Mouse (Mus musculus) cerebellum, postnatal 36 days (tissue): ENCODE results near the gene Acot1.
A peak's percentile ranks its signal among the peaks of the same experiment; 100 is the strongest.
"Not testable (repeated sequence)": the region's sequence is repeated elsewhere in the genome, so short reads cannot be mapped to it uniquely, and the experiment has no call there.

Experiments
- DNase-seq, 2 experiments: peaks; one replicate each; pipeline ENCODE4 v3.0.0; 2021 to 2022; ENCODE audit warnings: mixed read lengths in 2 of 2

Acot1 gene

DNA sequence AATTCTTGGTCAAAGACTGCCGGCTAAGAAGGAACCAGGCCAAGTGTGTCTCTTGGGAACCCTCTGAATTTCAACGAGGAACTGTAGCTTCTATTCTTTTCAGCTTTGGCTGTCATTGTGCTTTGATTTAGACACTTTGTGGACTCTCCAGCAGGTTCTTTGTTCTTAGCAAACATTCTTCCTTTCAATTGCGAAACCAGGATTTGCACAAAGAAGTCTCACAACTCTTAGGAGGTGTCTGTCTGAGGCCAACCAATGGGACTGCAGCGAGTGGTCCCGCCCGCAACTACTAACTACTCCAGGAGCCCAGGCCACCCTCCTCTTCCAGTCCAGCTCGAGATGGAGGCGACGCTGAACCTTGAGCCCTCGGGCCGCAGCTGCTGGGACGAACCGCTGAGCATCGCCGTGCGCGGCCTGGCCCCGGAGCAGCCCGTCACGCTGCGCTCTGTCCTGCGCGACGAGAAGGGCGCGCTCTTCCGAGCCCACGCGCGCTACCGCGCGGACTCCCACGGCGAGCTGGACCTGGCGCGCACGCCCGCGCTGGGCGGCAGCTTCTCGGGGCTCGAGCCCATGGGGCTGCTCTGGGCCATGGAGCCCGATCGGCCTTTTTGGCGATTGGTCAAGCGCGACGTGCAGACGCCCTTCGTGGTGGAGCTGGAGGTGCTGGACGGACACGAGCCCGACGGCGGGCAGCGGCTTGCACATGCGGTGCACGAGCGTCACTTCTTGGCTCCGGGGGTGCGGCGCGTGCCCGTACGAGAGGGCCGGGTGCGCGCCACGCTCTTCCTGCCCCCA lies at the start of gene Acot1:
Gene Acot1 (plus strand): TSS at position 320 of the 795 bp plus-strand sequence.
- peak; percentile 25 to 52 for DNase-seq

DNA sequence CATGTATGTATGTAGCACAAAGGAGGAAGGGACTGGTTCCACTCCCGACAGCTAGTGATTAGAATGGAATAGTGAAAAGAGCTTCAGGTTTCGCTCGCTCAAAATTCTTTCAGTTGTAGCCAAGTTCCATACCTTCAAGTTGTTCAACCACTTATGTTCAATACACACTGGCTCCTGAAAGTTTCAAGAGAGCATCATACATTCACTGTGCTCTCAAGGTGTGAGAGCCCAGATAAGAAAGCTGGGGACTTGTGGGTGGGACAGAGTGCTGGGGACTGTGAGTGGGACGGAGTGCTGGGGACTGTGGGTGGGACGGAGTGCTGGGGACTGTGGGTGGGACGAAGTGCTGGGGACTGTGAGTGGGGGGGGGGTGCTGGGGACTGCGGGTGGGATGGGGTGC lies 44.1 kb upstream of the Acot1 start:
- no peak for DNase-seq

DNA sequence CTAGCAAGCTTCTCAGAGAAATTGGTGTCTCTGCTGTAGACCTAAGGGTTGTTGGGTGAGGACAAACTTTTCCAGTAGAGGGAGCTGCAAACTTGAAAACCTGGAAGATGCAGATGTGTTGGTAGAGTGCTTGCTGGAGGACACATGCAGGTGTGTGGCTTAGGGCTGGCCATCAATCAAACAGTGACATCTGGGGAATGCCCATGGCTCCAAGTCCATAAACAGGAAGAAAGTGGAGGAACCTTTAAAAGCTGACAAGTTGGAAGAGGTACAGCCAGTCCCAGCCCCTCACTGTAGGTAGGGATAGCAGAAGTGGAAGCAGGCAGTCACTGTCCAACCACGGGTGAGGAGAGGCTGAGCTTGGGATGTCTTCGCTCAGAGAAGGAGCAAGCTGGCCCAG lies 37.2 kb upstream of the Acot1 start:
- DNase-seq, result no peak

DNA sequence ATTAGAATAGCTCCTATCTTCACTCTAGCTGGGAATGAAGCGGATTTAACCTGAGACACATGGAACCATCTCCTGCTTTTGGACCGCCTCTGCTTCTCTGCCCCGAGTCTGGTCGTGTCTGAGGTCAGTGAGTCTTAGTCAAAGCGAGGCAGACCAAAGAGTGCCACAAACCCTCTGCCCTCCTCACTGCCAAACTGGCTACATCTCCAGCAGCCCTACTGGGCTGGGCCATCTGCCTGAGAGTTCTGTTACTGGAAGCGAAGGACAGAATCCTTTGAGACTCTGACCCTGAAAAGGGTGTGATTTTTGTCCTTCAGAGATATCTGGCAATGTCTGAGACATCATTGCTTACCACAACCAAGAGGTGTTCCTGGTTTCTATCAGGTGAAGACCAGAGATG lies 30.4 kb upstream of the Acot1 start:
- DNase-seq, result peak; percentile 74 to 75

DNA sequence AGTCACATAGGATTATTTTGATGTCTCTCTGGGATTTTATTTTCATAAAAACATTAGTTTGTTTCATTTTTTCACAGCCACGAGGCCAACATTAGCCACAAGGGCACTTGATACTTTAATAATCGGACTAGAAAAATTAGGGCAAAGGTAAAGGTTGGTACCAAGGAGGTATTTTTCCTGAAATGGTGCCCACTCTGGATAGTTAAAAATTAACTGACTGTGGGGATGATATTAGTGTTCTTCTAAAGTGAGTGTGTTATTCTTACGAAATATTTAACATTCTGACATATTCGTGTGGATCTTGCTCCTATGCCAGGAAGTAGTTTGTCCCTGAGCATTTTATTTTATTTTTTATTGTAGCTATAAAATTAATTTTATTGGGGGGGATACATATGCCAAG lies 27.7 kb upstream of the Acot1 start:
- DNase-seq, result no peak

DNA sequence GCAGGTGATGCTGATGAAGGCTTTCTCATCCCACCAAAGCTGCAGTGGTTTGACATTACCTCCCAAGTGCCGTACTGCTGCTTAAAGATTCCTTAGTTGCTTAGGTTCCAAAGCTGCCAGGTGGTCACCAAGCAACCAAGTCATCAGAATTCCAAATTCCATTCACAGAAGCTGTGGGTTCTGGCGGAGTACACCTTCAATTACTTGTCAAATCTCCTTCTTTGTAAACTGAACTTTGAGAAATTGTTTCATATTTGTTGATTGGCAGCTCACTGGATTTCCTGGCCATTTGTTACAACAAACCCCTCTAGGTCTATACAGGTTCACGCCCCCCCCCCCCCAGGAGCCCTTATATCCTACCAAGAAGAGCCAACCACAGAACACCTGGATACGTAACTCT lies 24.5 kb upstream of the Acot1 start, which contains the start of gene Heatr4:
Gene Heatr4 (minus strand): TSS at position 101 of the 400 bp plus-strand sequence.
- no peak for DNase-seq

DNA sequence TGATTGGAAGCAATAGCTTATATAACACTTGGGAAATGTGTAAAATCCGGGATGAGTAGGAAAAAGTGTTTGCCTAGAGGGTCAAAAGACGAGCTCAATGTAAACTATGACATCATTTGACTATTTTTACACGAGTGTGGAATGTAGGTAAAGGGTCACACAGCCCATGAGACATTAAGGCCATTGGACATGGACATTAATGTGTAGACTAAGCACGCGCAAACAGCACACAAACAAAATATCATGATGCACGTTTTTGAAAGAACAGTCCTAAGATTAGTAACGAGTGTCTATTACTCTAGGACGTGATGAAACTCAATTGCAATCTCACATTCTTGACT lies 22.1 kb upstream of the Acot1 start:
- DNase-seq, result no peak

DNA sequence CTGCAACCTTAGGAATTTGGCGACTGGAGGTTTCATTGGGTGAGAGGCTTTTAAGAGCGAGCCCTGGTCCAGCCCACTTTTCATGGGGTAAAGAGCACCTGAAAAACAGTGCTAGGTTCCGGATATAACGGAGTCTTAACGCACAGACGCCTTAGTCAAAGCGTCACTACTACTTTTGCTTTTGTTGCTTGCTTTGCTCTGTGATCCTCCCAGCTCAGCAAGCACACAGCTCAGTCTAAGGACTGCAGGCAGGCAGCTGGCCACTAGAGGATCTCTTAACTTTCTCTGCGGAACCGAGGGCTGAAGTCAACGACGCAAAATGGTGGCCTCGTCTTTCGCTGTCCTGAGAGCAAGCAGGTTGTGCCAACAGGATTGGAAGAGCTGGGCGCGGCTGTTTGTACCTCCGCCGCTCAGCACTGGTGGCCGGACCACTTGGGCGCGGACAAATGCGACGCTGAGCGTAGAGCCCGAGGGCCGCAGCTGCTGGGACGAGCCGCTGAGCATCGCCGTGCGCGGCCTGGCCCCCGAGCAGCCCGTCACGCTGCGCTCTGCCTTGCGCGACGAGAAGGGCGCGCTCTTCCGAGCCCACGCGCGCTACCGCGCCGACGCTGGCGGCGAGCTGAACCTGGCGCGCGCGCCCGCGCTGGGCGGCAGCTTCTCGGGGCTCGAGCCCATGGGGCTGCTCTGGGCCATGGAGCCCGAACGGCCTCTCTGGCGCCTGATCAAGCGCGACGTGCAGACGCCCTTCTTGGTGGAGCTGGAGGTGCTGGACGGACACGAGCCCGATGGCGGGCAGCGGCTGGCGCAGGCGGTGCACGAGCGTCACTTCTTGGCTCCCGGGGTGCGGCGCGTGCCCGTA lies 21.5 kb upstream of the Acot1 start, which contains the start of gene Acot2:
Gene Acot2 (plus strand): TSS at position 279 of the 859 bp plus-strand sequence.
- peak; percentile 73 for DNase-seq

DNA sequence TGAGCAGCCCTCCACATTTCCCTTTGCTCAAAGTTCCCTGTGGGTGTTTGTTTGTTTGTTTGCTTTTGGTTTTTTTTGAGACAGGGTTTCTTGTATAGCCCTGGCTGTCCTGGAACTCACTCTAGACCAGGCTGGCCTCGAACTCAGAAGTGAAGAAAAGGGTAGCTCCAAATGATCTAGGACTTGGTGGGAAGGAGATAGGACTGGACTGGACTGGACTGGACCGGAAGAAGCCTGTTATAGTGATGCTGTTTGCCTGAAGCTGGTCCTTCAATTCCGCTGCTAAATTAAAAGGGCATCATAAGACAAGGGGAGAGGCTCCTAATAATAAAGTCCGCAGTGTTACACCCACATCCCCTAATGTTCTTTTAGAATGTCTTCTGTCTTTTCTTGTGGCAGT lies 20.8 kb upstream of the Acot1 start:
- no peak for DNase-seq

DNA sequence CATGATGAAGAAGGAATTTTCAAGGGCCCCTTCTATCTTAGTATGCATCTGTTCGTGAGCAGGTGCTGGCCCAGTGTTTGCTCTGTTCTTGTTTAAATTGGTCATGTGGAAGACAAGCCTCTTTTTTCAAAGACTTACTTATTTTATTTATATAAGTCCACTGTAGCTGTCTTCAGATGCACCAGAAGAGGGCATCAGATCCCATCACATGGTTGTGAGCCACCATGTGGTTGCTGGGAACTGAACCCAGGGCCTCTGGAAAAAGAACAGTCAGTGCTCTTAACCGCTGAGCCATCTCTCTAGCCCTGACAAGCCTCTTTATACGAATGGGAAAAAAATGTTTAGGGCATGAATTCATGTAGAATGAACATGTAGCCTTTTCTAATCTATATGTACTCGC lies 19.9 kb upstream of the Acot1 start:
- no peak for DNase-seq

DNA sequence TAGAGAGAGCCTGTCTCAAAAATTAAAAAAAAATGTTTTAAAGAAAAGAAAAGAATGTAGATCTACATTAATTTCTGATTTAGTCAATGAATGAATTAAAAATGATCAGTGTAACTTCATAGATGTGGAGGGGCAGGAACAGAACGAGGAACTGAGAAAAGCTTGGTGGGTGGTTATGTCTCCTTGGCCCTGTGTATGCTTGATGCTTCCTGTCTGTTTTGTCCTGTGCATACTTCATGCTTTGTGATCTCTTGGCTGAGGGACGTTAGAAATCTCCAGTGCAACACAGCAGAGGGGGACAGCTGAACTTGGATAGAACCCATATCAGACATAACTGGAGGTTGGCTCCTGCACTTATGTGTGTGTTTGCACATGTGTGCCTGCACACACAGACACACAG lies 12.1 kb upstream of the Acot1 start:
- DNase-seq, result no peak

DNA sequence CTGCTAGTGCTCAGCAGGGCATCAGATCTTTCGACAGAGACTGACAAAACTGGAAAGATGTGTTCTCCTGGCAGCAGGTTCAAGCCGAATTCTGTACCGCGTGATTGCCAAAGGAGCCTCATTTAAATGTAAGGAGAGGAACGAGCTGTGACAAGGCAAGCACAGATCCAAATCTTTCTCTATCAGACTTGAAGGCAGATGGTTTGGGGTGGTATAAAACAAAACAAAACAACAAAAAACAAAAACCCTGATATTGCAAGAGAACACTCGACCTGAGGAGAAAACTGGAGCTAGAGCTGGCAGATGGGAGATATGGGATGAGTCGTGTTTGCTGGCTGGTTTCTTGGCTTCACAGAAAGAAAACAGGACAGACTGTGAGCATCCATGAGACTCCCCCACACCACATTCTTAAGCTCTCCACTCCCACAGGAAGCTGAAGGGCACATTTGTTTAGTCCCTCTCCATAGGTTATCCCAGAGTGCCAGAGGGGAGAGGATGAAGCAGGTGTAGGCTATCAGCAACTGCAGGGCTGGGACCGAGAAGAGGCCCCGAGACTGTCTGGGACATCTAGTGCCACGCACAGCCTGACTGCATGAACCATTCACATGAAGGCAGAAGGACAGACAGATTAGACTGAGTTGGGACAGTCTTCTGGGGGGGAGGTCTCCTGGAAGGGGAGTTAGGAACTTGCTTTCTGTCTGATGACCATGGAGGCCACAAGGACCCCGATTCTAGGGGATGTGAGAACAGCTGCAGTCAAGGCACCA lies 10.8 kb upstream of the Acot1 start:
- no peak for DNase-seq

DNA sequence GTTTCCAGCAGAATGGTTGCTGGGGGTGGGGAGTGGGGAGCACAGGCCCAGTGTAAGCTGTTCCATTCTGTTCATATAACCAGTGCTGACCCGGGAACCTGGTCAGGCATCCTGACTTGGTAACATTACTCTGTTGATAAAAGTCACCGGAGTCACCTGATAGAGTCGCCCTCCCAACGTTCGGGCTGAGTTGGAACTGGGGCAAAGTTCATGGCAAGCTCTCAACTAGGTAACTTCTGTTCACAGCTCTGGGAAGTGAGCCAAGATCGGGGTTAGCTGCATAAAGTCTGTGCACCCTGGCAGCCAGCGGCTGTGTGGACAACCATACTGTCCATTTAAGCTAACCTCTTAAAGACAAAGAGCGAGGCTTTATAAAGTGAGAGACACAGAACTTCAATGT lies 10.1 kb upstream of the Acot1 start:
- DNase-seq, result not testable (repeated sequence)

DNA sequence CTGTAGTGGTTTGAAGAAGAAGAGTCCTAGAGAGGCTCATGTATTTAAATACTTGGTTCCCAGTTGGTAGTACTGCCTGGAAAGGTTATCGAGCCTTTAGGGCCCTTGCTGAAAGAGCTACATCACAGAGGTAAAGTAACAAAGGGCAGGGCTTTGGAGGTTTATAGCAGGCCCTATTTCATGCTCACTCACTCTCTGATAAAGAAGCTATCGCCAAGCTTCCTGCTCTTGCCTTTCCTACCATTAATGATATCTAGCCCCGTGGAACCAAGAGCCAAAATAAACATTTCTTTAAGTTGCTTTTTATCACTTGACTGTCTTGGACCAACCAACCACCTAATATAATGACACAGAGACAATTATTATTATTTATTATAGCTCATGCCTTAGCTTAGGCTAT lies 8.9 kb upstream of the Acot1 start:
- no peak for DNase-seq

DNA sequence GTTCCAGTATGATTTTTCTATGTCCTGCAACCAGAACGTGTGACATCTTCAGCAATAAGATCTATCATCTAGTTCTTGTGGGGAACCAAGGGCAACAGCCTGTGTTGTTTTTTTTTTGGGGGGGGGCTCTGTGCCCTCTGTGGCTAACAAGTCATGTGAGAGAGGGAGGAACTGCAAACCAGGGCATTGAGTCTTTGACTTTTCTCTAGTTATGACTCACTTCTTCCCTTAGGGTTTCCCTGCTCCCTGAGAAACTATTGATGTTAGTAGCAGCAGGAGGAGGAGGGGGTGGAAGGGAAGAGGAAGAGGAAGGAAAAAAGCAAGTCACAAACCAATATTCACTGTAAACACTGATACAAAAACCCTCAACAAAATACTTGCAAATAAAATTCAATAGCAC lies 5.4 kb upstream of the Acot1 start:
- DNase-seq, result no peak

DNA sequence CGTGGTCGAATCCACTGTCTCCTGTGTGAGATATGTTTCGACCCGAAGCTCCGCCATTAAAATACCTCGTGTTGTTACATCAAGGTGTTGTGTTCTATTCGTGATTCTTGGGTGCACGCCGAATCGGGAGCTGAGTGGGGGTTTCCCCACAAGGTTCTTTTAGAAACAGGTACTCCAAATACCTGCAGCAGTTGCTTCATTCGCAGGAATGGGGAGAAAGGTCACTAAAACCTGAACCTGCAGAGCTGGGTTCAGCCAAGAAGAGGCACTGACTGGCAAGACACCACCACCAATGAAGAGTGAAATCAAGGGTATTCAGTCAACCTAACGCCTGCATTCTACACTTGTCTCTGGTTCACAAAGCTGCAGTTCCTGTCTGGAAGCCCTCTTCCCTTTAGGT lies 1.0 kb upstream of the Acot1 start:
- no peak for DNase-seq

DNA sequence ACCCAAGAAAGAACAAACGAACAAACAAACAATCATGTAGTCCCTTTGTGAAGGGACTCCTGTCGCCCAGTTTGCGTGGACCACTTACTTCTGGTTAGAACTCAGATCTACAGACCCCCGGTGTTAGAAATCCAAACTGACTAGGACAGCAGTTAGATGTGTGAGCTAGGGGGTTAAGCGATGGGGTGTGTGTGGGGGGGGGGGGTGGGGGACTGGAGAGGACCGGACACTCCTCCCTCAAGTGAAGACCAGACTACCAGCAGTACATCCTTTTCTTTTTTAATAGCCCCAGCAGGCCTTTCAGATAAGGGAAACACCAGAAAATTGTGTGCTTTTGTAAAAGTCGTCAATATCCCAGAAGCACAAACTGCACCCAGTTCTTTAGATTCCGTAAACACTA lies 561 bp upstream of the Acot1 start:
- DNase-seq, result no peak

DNA sequence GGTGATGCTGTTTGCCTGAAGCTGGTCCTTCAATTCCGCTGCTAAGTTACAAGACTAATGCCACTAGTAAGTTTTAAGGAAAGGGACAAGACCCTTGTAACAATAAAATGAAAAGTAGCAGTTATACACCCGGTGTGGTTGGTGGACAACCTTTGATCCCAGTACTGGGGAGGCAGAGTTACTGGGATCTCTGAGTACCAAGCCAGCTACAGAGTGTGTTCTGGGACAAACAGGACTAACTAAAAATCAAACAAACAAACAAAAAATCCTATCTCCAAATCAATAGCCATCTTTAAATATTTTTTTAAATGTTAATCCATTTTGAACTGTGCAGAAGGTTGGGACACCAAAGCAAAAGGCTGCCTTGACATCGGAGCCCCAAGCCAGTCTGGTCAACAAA lies 911 bp downstream of the Acot1 start:
- DNase-seq, result no peak

DNA sequence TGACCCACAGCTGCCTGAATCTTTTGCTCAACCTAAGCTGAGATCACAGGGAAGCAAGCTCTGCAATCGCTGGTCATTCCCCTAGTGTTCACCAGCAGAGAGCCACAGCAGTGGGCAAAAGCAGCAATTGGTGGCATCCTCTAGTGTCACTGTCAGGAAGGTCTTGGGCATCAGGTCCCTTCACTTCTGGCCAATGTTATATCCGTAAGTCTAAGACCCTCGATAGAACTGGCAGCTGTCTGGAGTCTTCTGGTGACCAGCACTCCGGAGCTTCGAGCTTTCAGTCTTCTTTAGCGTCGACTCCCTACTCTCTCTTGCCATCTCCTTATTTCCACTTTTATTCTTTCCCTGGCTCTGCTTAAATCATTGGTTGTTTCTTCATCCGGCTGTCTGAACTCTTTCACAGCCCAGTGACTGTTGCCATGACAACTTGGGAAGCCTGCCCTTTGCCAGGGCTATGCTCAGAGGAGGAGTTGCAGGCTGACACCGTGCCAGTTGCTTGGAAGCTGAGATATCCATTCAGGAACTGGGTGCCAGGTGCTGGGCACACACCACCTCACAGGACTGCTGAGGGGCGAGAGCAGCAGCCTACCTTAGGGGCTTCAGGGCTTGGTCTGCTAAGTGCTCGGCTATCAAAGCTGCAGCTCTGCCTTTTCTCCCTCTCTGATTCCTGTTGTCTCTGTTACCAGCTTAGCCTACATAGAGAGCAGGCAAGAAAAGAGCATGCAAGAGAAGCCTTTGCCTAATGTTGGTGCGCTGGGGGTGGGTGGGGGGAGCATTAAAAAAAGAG lies 2.2 kb downstream of the Acot1 start:
- peak; percentile 71 to 77 for DNase-seq

DNA sequence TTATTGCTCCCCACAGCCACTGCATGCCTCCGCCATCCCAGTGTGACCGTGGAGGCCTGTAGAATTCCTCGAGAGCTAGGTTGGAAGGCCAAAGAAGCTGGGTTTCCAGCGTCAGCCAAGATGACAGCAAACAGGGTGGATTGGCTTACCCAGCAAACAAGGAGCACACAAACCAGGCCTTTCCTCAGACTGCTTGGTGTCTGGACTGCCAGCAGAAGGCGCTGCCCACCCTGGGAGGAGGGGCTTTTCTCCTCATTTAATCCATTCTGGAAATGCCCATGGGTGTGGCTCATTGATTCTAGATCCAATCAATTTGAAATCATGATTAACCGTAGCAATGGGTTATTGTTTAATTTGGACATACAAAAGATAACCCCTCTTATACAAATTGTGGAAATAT lies 3.8 kb downstream of the Acot1 start:
- DNase-seq, result no peak

DNA sequence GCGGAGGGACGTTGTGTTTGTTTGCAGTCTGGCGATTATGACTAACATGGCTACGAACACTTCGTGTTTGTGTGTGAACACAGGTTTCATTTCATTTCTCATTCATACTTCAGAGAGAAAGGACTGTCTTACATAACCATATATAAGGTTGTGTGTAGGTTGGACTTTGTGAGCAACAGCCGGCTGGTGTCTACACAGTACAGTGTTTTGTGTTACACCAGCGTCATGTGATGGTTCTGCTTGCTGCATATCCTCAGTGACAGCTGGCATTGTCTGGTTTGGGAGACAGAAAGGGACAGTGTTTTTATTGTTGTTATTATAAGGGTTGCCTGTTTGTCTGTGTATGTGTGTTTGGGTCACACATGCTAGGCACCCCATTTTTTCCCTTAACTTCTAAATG lies 4.4 kb downstream of the Acot1 start:
- no peak for DNase-seq

DNA sequence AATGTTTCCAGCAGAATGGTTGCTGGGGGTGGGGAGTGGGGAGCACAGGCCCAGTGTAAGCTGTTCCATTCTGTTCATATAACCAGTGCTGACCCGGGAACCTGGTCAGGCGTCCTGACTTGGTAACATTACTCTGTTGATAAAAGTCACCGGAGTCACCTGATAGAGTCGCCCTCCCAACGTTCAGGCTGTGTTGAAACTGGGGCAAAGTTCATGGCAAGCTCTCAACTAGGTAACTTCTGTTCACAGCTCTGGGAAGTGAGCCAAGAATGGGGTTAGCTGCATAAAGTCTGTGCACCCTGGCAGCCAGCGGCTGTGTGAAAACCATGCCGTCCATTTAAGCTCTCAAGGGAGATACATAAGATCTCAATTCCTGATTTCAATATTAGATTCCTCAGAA lies 11.2 kb downstream of the Acot1 start:
- DNase-seq, result not testable (repeated sequence)

DNA sequence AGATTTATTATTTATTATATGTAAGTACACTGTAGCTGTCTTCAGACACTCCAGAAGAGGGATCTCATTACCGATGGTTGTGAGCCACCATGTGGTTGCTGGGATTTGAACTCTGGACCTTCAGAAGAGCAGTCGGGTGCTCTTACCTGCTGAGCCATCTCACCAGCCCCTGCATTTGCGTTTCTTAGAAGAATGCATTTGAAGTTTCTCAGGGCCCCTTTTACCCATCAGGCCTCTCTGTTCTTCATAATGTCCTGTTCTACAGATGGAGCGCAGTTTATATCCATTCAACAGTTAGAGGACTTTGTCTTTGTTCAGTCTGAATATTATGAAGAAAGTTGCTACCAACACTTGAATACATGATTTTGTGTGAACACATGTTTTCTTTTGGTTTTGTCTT lies 13.0 kb downstream of the Acot1 start:
- DNase-seq, result not testable (repeated sequence)
